Mouse (Mus musculus): ENCODE measurements around the gene Hivep1. TPM values are rescaled to one million over a fixed set of nuclear protein-coding genes. Genes with fewer than 3 reads are reported as not detected.

Hivep1 gene
- polyA plus RNA-seq, 1 experiment from 2014 or later = 18.4 TPM

DNA sequence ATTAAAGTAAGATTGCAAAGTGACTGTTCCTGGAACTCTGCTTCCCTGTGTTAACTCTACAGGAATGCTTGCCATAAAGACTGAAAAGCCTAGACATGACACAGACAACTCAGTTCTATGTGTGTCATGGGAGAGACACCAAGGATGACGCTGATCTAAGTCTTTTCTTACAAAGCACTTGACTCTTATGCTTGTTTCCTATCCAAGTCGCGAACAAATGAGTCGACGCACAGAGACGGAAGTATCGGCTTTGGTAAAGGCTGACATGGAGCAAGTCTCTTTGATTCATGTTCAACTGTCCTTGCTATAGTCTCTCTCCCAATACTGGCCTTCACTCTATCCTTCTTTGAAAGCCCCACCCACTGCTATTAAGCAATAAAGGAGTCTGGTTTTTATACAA is 143.8 kb downstream of the Hivep1 start:
- ATAC-seq (ENCODE audit: low FRiP score) = no peak
- WGBS = 96% methylated on average over 7 of the region's 7 CpGs
- no peak overlapping the region for H3K9ac ChIP-seq (ENCODE audit: low read depth, low read length)

DNA sequence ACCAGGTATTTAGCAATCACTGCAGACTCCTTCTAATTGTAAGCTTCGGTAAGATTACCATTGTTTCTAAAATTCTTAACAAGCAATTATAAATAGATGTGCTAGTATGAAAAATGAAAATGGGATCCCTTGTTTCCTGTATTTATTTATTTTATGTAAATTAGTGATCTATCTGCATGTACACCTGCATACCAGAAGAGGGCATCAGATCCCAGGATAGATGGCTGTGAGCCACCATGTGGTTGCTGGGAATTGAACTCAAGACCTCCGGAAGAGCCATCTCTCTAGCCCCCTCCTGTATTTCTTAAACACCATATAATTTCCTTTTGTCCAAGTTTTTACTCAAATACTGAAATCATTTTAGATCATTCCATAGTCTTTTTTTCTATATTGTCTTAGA is 145.8 kb downstream of the Hivep1 start:
- Histone ChIP-seq H3K4me3 (ENCODE audit: low read depth, low read length) (no peak overlapping the region), H3K4me1 (replicated peaks; ENCODE audit: control insufficient read depth, insufficient read depth, low read length) (no peaks in the 10 kb centered on the region), H3K9ac (ENCODE audit: low read depth, low read length) (no peak overlapping the region), H3K27ac (ENCODE audit: low read depth, low read length) (no peak overlapping the region), H3K4me2 (replicated peaks; ENCODE audit: low read depth, low read length) (no peak overlapping the region), H3K27me3 (ENCODE audit: control insufficient read depth, insufficient read depth, low read length) (no peaks in the 10 kb centered on the region), H3K36me3 (ENCODE audit: control insufficient read depth, insufficient read depth, low read length) (no peaks in the 10 kb centered on the region), H3K9me3 (ENCODE audit: control insufficient read depth, low read length) (no peaks in the 10 kb centered on the region)
- WGBS = 99% methylated on average over 2 of the region's 2 CpGs
- ATAC-seq (ENCODE audit: low FRiP score) = no peak
- no peak for DNase-seq (ENCODE audit: low spot score)

More for the DNA sequence above, 143.8 kb downstream of the Hivep1 start:
- Histone ChIP-seq H3K27me3 (ENCODE audit: control insufficient read depth, insufficient read depth, low read length) (no peaks in the 10 kb centered on the region), H3K4me1 (replicated peaks; ENCODE audit: control insufficient read depth, insufficient read depth, low read length) (no peaks in the 10 kb centered on the region), H3K27ac (ENCODE audit: low read depth, low read length) (no peak overlapping the region), H3K4me2 (replicated peaks; ENCODE audit: low read depth, low read length) (no peak overlapping the region), H3K4me3 (ENCODE audit: low read depth, low read length) (no peak overlapping the region), H3K36me3 (ENCODE audit: control insufficient read depth, insufficient read depth, low read length) (no peaks in the 10 kb centered on the region), H3K9me3 (ENCODE audit: control insufficient read depth, low read length) (no peaks in the 10 kb centered on the region)
- no peak for DNase-seq (ENCODE audit: low spot score)

DNA sequence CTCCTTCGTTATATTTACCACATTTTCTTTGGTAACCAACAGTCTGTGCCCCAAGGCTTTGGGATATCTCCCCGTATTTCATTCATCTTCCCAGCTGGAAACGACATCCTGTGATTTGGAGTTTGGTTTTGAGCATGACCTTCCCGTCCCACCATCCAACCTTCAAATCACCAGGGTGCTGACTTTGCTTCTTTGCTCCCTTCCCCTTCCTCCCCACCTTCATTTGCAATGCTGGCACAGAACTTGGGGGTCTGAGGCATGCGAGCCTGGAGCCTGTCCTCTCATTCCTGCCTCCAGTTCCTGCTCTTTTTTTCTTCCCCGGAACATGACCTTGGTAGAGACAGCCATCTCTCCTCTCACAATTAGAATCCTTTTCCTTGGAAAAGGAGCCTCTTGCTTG is 161.7 kb downstream of the Hivep1 start:
- 83% methylated on average over 6 of the region's 6 CpGs for WGBS
- Histone ChIP-seq H3K9ac (ENCODE audit: low read depth, low read length) (no peak overlapping the region), H3K27me3 (ENCODE audit: control insufficient read depth, insufficient read depth, low read length) (no peaks in the 10 kb centered on the region), H3K4me3 (ENCODE audit: low read depth, low read length) (no peak overlapping the region), H3K27ac (ENCODE audit: low read depth, low read length) (no peak overlapping the region), H3K4me2 (replicated peaks; ENCODE audit: low read depth, low read length) (no peak overlapping the region), H3K9me3 (ENCODE audit: control insufficient read depth, low read length) (no peaks in the 10 kb centered on the region), H3K36me3 (ENCODE audit: control insufficient read depth, insufficient read depth, low read length) (no peaks in the 10 kb centered on the region), H3K4me1 (replicated peaks; ENCODE audit: control insufficient read depth, insufficient read depth, low read length) (no peaks in the 10 kb centered on the region)
- no peak for DNase-seq (ENCODE audit: low spot score)
- ATAC-seq (ENCODE audit: low FRiP score) = no peak

DNA sequence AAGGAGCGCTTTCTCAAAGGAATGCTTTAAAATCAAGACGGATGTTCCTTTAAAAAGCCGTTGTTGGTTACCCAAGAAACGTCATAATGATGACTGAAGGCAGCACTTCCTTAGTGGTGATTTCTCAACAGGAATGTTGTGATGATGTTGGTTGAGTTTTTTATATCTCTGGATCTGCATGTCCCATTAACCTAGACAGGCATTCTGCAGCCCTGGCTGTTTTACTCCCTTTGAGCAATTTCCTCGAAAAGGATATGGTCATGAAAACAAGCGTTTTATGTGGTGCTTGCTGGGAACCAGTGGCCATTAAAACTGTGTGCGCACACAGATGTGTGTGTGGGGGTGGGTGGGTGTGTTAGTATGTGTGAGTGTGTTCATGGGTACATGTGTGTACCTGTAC is 170.6 kb downstream of the Hivep1 start:
- Histone ChIP-seq H3K27me3 (ENCODE audit: control insufficient read depth, insufficient read depth, low read length) (no peaks in the 10 kb centered on the region), H3K4me1 (replicated peaks; ENCODE audit: control insufficient read depth, insufficient read depth, low read length) (no peaks in the 10 kb centered on the region), H3K9ac (ENCODE audit: low read depth, low read length) (no peak overlapping the region), H3K4me2 (replicated peaks; ENCODE audit: low read depth, low read length) (no peak overlapping the region), H3K27ac (ENCODE audit: low read depth, low read length) (no peak overlapping the region), H3K9me3 (ENCODE audit: control insufficient read depth, low read length) (no peaks in the 10 kb centered on the region), H3K36me3 (ENCODE audit: control insufficient read depth, insufficient read depth, low read length) (no peaks in the 10 kb centered on the region), H3K4me3 (ENCODE audit: low read depth, low read length) (no peak overlapping the region)
- ATAC-seq (ENCODE audit: low FRiP score) (no peak), DNase-seq (ENCODE audit: low spot score) (no peak)
- 94% methylated on average over 7 of the region's 7 CpGs for WGBS

DNA sequence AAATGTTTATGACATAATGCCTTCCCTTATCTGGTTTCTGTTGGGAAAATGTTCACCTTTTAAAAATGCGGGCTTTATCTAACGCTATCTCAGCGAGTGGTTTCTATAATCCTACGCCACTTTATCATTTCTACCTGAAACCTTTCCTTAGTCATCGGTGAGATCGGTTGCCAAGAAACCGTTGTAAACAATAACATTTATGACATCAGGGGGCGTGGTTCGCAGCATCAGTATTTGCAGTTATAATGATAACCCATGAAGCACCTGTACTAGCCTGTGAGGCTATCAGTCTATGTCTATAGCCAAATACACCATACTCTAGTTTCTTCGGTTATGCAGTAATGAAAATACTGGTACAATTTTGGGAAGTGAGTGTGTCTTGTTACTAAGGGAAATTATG is 177.0 kb downstream of the Hivep1 start:
- ATAC-seq (ENCODE audit: low FRiP score) = no peak
- Histone ChIP-seq H3K4me3 (ENCODE audit: low read depth, low read length) (no peak overlapping the region), H3K27ac (ENCODE audit: low read depth, low read length) (no peak overlapping the region), H3K9me3 (ENCODE audit: control insufficient read depth, low read length) (no peaks in the 10 kb centered on the region), H3K4me2 (replicated peaks; ENCODE audit: low read depth, low read length) (no peak overlapping the region), H3K27me3 (ENCODE audit: control insufficient read depth, insufficient read depth, low read length) (no peaks in the 10 kb centered on the region), H3K9ac (ENCODE audit: low read depth, low read length) (no peak overlapping the region), H3K36me3 (ENCODE audit: control insufficient read depth, insufficient read depth, low read length) (no peaks in the 10 kb centered on the region), H3K4me1 (replicated peaks; ENCODE audit: control insufficient read depth, insufficient read depth, low read length) (no peaks in the 10 kb centered on the region)
- whole genome bisulfite sequencing = 92% methylated on average over 10 of the region's 10 CpGs
- DNase-seq (ENCODE audit: low spot score) = no peak

DNA sequence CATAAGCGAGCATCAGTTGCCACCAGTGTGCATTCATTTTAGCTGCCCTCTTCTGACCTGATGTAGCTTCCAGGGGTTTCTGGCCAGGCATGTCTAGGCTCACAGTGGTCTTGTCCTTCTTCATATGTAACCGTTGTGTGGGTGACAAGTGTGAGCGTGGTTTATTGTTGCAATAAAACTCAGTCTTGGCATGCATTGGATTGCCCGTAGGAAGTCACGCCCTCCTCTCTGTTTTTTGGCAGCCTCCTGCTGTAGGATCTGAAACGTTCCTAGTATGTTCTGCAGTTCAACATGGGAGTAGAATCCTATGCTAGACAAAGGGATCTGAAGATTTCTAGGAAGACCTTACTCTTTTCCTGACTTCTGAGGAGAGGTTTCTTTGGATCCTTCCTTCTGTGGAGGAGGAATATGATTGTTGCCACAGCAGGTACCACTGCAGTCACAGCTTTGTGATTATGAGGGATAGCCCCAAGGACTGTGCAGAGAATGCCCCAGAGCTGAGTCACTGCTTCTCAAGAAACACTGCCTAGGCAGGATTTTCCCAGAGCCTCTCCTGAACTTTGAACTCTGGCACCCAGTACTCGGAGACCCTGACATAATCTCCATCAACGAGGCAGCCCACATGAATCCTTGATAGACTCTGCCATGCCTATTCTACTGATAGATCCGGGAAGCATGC is 182.1 kb downstream of the Hivep1 start:
- no peak overlapping the region for H3K27ac ChIP-seq (ENCODE audit: low read depth, low read length)
- WGBS = 78% methylated on average over 9 of the region's 9 CpGs
- no peak overlapping the region for H3K4me2 ChIP-seq (replicated peaks; ENCODE audit: low read depth, low read length)
- H3K9ac ChIP-seq (ENCODE audit: low read depth, low read length) = no peak overlapping the region
- no peak for ATAC-seq (ENCODE audit: low FRiP score)
- H3K9me3 ChIP-seq (ENCODE audit: control insufficient read depth, low read length) = no peaks in the 10 kb centered on the region
- no peaks in the 10 kb centered on the region for H3K36me3 ChIP-seq (ENCODE audit: control insufficient read depth, insufficient read depth, low read length)
- no peaks in the 10 kb centered on the region for H3K27me3 ChIP-seq (ENCODE audit: control insufficient read depth, insufficient read depth, low read length)
- no peak for DNase-seq (ENCODE audit: low spot score)
- no peaks in the 10 kb centered on the region for H3K4me1 ChIP-seq (replicated peaks; ENCODE audit: control insufficient read depth, insufficient read depth, low read length)
- no peak overlapping the region for H3K4me3 ChIP-seq (ENCODE audit: low read depth, low read length)

DNA sequence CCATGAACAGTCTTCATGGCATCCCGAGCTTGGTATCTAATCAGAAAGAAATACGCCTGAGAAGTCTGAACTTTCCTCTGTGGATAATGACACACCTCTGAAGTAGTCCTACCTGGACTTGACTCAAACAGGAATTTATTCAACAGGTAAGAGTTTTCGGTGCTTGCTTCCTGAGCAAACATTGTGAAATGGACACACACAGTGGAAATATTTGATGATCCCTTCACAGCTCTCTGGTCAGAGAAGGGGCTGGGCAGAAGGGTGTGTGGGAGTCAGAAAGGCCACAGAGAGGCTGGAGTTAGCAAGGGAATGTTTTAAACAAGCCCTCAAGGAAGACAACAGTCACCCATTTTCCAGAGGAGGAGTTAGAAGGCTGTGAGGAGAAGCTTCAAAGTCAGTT is 186.7 kb downstream of the Hivep1 start:
- 95% methylated on average over 3 of the region's 3 CpGs for WGBS

DNA sequence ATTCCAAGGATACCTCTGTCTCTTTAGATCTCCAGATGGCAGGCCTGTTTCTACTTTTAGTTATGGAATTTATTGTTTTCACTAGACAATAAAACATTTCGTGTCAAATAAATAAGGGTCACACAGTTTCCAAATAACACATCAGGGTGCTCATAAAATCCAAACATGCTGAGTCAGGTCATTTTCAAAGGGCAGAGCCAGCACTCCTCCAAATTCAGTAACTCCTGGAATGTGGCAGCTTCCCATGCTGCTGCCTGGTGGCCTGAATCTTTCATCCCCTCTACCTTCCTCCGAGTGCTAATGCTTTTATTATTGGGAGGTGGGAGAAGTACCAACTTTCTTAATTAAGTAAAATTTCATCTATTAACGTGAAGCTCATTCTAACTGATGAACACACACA is 190.3 kb downstream of the Hivep1 start:
- 70% methylated on average over 3 of the region's 3 CpGs for WGBS
- no peaks in the 10 kb centered on the region for H3K27me3 ChIP-seq (ENCODE audit: control insufficient read depth, insufficient read depth, low read length)
- H3K4me2 ChIP-seq (replicated peaks; ENCODE audit: low read depth, low read length) = no peak overlapping the region

More for the DNA sequence above, 186.7 kb downstream of the Hivep1 start:
- ATAC-seq (ENCODE audit: low FRiP score) (no peak), DNase-seq (ENCODE audit: low spot score) (no peak)
- no peak overlapping the region for H3K27ac ChIP-seq (ENCODE audit: low read depth, low read length)
- no peaks in the 10 kb centered on the region for H3K36me3 ChIP-seq (ENCODE audit: control insufficient read depth, insufficient read depth, low read length)
- H3K4me2 ChIP-seq (replicated peaks; ENCODE audit: low read depth, low read length) = no peak overlapping the region
- H3K27me3 ChIP-seq (ENCODE audit: control insufficient read depth, insufficient read depth, low read length) = no peaks in the 10 kb centered on the region
- no peaks in the 10 kb centered on the region for H3K9me3 ChIP-seq (ENCODE audit: control insufficient read depth, low read length)
- H3K4me1 ChIP-seq (replicated peaks; ENCODE audit: control insufficient read depth, insufficient read depth, low read length) = no peaks in the 10 kb centered on the region
- no peak overlapping the region for H3K9ac ChIP-seq (ENCODE audit: low read depth, low read length)
- no peak overlapping the region for H3K4me3 ChIP-seq (ENCODE audit: low read depth, low read length)

More for the DNA sequence above, 190.3 kb downstream of the Hivep1 start:
- no peak overlapping the region for H3K4me3 ChIP-seq (ENCODE audit: low read depth, low read length)
- no peaks in the 10 kb centered on the region for H3K9me3 ChIP-seq (ENCODE audit: control insufficient read depth, low read length)
- DNase-seq (ENCODE audit: low spot score) = no peak
- no peak overlapping the region for H3K9ac ChIP-seq (ENCODE audit: low read depth, low read length)
- ATAC-seq (ENCODE audit: low FRiP score) = no peak
- no peaks in the 10 kb centered on the region for H3K36me3 ChIP-seq (ENCODE audit: control insufficient read depth, insufficient read depth, low read length)
- H3K4me1 ChIP-seq (replicated peaks; ENCODE audit: control insufficient read depth, insufficient read depth, low read length) = no peaks in the 10 kb centered on the region
- H3K27ac ChIP-seq (ENCODE audit: low read depth, low read length) = no peak overlapping the region

Measured in hindbrain, embryonic 11.5 days (tissue).